Mouse (Mus musculus) thymus, adult 2 months (tissue): ENCODE results near the gene Usf1. TPM values are rescaled to one million over a fixed set of nuclear protein-coding genes. Genes with fewer than 3 reads are reported as not detected.

Experiments used
- DNase-seq: peaks from one replicate; pipeline ENCODE4 v3.0.0; 2021
- H3K27ac ChIP-seq: fragments of 200-500 bp; 2 replicates; pipeline ENCODE4 v1.5.1; 2012; ENCODE audit warnings: low read length, control low read depth; ENCODE audit not compliant: control insufficient read depth, insufficient read depth
- H3K27me3 ChIP-seq: fragments of 200-500 bp; 2 replicates; pipeline ENCODE4 v1.6.1; 2012; ENCODE audit warnings: mild to moderate bottlenecking, low read length, moderate library complexity, mixed read lengths; ENCODE audit not compliant: control insufficient read depth, insufficient read depth
- H3K36me3 ChIP-seq: fragments of 200-500 bp; 2 replicates; pipeline ENCODE4 v1.6.1; 2012; ENCODE audit warnings: mild to moderate bottlenecking, low read length, moderate library complexity; ENCODE audit not compliant: control insufficient read depth, insufficient read depth
- H3K4me1 ChIP-seq: fragments of 200-500 bp; replicated peaks from 2 replicates; pipeline ENCODE4 v1.6.1; 2012; ENCODE audit warnings: low read length; ENCODE audit not compliant: control insufficient read depth, insufficient read depth
- H3K4me3 ChIP-seq: fragments of 200-500 bp; 2 replicates; pipeline ENCODE4 v1.5.1; 2012; ENCODE audit warnings: mild to moderate bottlenecking, low read length, control low read depth, moderate library complexity; ENCODE audit not compliant: control insufficient read depth, insufficient read depth
- CTCF ChIP-seq: fragments of 200-500 bp; IDR thresholded peaks from 2 replicates; pipeline ENCODE4 v1.5.1; 2012; ENCODE audit warnings: mild to moderate bottlenecking, control low read depth, low read length, moderate library complexity, borderline replicate concordance; ENCODE audit not compliant: control insufficient read depth, poor library complexity, insufficient read depth; ENCODE audit errors: extremely low read depth
- POLR2A ChIP-seq: fragments of 200-500 bp; IDR thresholded peaks from 2 replicates; pipeline ENCODE4 v1.6.1; 2012; ENCODE audit warnings: mild to moderate bottlenecking, low read length, control low read depth, moderate library complexity; ENCODE audit not compliant: control insufficient read depth, poor library complexity, insufficient read depth; ENCODE audit errors: extremely low read depth
- WGBS: fragments of 180-500 bp; shearing (Covaris S2); methylation state at CpG from one replicate; pipeline ENCODE4 v1.1.7; 2018; 5-methylcytosine and 5-hydroxymethylcytosine counted together
- polyA plus RNA-seq: library from polyadenylated mRNA; depleted of rRNA; stranded (reverse); fragments of >200 nt; gene quantifications from 2 replicates; pipeline ENCODE4 v1.2.3, GENCODE M21; 2012

Usf1 gene
- polyA plus RNA-seq, 1 experiment, result 177 TPM

GRCm38 (mm10) chr1:171412001-171412441, 908 bp downstream of the Usf1 start:
- Histone ChIP-seq H3K27me3 (no peaks in the 10 kb centered on the region), H3K27ac (peak overlapping the region; percentile 71), H3K4me3 (peak overlapping the region; percentile 90), H3K36me3 (peaks cover 29% of the 10 kb centered on the region), H3K4me1 (peaks cover 6% of the 10 kb centered on the region)
- TF ChIP-seq POLR2A (0 out of 2 replicates have a peak, but pooled peaks have one; percentile 24), CTCF (no peak; the same call in 1 of the 2 replicates)
- under 1% methylated on average over 20 of the region's 20 CpGs for WGBS
- DNase-seq, result peak; percentile 51

GRCm38 (mm10) chr1:171412446-171412845, 1.3 kb downstream of the Usf1 start:
- TF ChIP-seq POLR2A, result no peak
- no peak for TF ChIP-seq CTCF
- H3K27ac ChIP-seq, result no peak overlapping the region; the same call in 1 of the 2 replicates
- no peaks in the 10 kb centered on the region for H3K27me3 ChIP-seq
- H3K4me1 ChIP-seq, result peaks cover 6% of the 10 kb centered on the region
- 0 out of 2 replicates have a peak overlapping the region, but pooled peaks have one; percentile 11 for H3K4me3 ChIP-seq
- 51% methylated on average over 3 of the region's 3 CpGs for WGBS
- no peak for DNase-seq
- H3K36me3 ChIP-seq, result peaks cover 29% of the 10 kb centered on the region

- Histone ChIP-seq H3K27ac (no peak overlapping the region), H3K27me3 (no peaks in the 10 kb centered on the region), H3K4me1 (peaks cover 6% of the 10 kb centered on the region), H3K36me3 (peaks cover 35% of the 10 kb centered on the region), H3K4me3 (no peak overlapping the region)
- no peak for TF ChIP-seq POLR2A
- TF ChIP-seq CTCF, result no peak
- 92% methylated on average over 8 of the region's 8 CpGs for WGBS
- DNase-seq, result no peak
Measured at GRCm38 (mm10) chr1:171413608-171414007, 2.5 kb downstream of the Usf1 start.

- TF ChIP-seq POLR2A, result no peak
- no peak for TF ChIP-seq CTCF
- no peak for DNase-seq
- Histone ChIP-seq H3K36me3 (peaks cover 50% of the 10 kb centered on the region), H3K4me1 (no peaks in the 10 kb centered on the region), H3K27ac (no peak within 1 kb of the TSS), H3K27me3 (no peaks in the 10 kb centered on the region), H3K4me3 (no peak within 1 kb of the TSS)
- WGBS, result 95% methylated on average over 5 of the region's 5 CpGs
Measured at GRCm38 (mm10) chr1:171418660-171419059, 7.5 kb downstream of the Usf1 start, which contains the start of gene Tstd1. Gene Tstd1, plus strand, starts transcription at chr1:171418872.

GRCm38 (mm10) chr1:171419291-171419882, 8.3 kb downstream of the Usf1 start:
- no peaks in the 10 kb centered on the region for H3K4me1 ChIP-seq
- no peak overlapping the region for H3K27ac ChIP-seq
- peaks cover 50% of the 10 kb centered on the region for H3K36me3 ChIP-seq
- H3K4me3 ChIP-seq, result no peak overlapping the region
- DNase-seq, result no peak
- TF ChIP-seq POLR2A (no peak), CTCF (no peak)
- WGBS, result 94% methylated on average over 12 of the region's 12 CpGs
- no peaks in the 10 kb centered on the region for H3K27me3 ChIP-seq

- peaks cover 50% of the 10 kb centered on the region for H3K36me3 ChIP-seq
- H3K27me3 ChIP-seq, result no peaks in the 10 kb centered on the region
- TF ChIP-seq CTCF, result no peak
- TF ChIP-seq POLR2A, result no peak
- H3K4me1 ChIP-seq, result no peaks in the 10 kb centered on the region
- 95% methylated on average over 5 of the region's 5 CpGs for WGBS
- H3K27ac ChIP-seq, result no peak overlapping the region
- H3K4me3 ChIP-seq, result no peak overlapping the region
- DNase-seq, result no peak
Measured at GRCm38 (mm10) chr1:171419905-171420304, 8.8 kb downstream of the Usf1 start.
